Mouse (Mus musculus) heart, postnatal 0 days (tissue): ENCODE data around the gene Cd7. TPM values are rescaled to one million over a fixed set of nuclear protein-coding genes. Genes with fewer than 3 reads are reported as not detected.
"Not testable (repeated sequence)": the region's sequence is repeated elsewhere in the genome, so short reads cannot be mapped to it uniquely, and the experiment has no call there.

Source experiments
- ATAC-seq: fragments of 200-750 bp; cut with Nextera tagmentation; 2 replicates; pipeline ENCODE4 v1.8.0; 2017; ENCODE audit warnings: low read depth, moderate number of reproducible peaks, moderate library complexity; ENCODE audit not compliant: insufficient read depth
- DNase-seq: peaks from one replicate; pipeline ENCODE4 v3.0.0-alpha.2; 2016; ENCODE audit warnings: low spot score
- H3K27ac ChIP-seq: fragments of 300-500 bp; sonication (generic); 2 replicates; pipeline ENCODE4 v1.5.1; 2014; ENCODE audit warnings: low read depth, mild to moderate bottlenecking
- H3K27me3 ChIP-seq: fragments of 300-500 bp; sonication (generic); 2 replicates; pipeline ENCODE4 v1.6.1; 2014; ENCODE audit warnings: low read length, mixed read lengths; ENCODE audit not compliant: control insufficient read depth, insufficient read depth
- H3K36me3 ChIP-seq: fragments of 300-500 bp; sonication (generic); replicated peaks from 2 replicates; pipeline ENCODE4 v1.6.1; 2014; ENCODE audit warnings: low read length, mixed read lengths; ENCODE audit not compliant: control insufficient read depth, insufficient read depth
- H3K4me1 ChIP-seq: fragments of 300-500 bp; sonication (generic); 2 replicates; pipeline ENCODE4 v1.6.1; 2014; ENCODE audit warnings: antibody characterized with exemption; ENCODE audit not compliant: control insufficient read depth, insufficient read depth
- H3K4me2 ChIP-seq: fragments of 300-500 bp; sonication (generic); 2 replicates; pipeline ENCODE4 v1.6.1; 2014; ENCODE audit warnings: low read depth, mild to moderate bottlenecking, low read length, moderate library complexity
- H3K4me3 ChIP-seq: fragments of 300-500 bp; sonication (generic); 2 replicates; pipeline ENCODE4 v1.5.1; 2014; ENCODE audit warnings: low read depth, low read length
- H3K9ac ChIP-seq: fragments of 300-500 bp; sonication (generic); replicated peaks from 2 replicates; pipeline ENCODE4 v1.6.1; 2014; ENCODE audit warnings: low read depth, low read length, mixed read lengths
- H3K9me3 ChIP-seq: fragments of 300-500 bp; sonication (generic); replicated peaks from 2 replicates; pipeline ENCODE4 v1.6.1; 2016; ENCODE audit warnings: low read length; ENCODE audit not compliant: control insufficient read depth
- CTCF ChIP-seq: IDR thresholded peaks from 2 replicates; pipeline ENCODE4 v1.5.1; 2016; ENCODE audit warnings: antibody characterized with exemption, control low read depth, low read depth
- EP300 ChIP-seq: IDR thresholded peaks from 2 replicates; pipeline ENCODE4 v1.6.1; 2016; ENCODE audit warnings: antibody characterized with exemption, low read depth
- WGBS: fragments of 180-500 bp; shearing (Covaris S2); extraction: QIAGEN DNeasy Blood & Tissue Kit; methylation state at CpG from one replicate; pipeline ENCODE4 v1.1.7; 2014; 5-methylcytosine and 5-hydroxymethylcytosine counted together
- polyA plus RNA-seq: library from polyadenylated mRNA; unstranded; fragments of >200 nt; fragmentation: Nextera tagmentation; extraction: Ambion mirVana; gene quantifications from 2 replicates; pipeline ENCODE4 v1.2.1, GENCODE M21; 2015
- total RNA-seq: library from RNA; depleted of rRNA; stranded (reverse); fragments of >200 nt; gene quantifications from 2 replicates; pipeline ENCODE4 v1.2.3, GENCODE M21; 2014; ENCODE audit warnings: low replicate concordance

The Cd7 gene
- total and polyA plus RNA-seq, 2 experiments from 2014 or later = not detected

- ATAC-seq (no peak), DNase-seq (no peak)
- TF ChIP-seq CTCF (no peak), EP300 (no peak)
- Histone ChIP-seq H3K9ac (no peak within 1 kb of the TSS), H3K36me3 (no peaks in the 10 kb centered on the region), H3K4me1 (peaks cover 4% of the 10 kb centered on the region; the same call in 1 of the 2 replicates), H3K9me3 (no peaks in the 10 kb centered on the region), H3K4me2 (no peak within 1 kb of the TSS), H3K4me3 (no peak within 1 kb of the TSS), H3K27ac (no peak within 1 kb of the TSS), H3K27me3 (peaks cover 5% of the 10 kb centered on the region; the same call in 1 of the 2 replicates)
- 73% methylated on average over 5 of the region's 5 CpGs for WGBS
Observed at GRCm38 (mm10) chr11:121063379-121063778, 24.2 kb upstream of the Cd7 start, which contains the start of gene Sectm1b. TSS of gene Sectm1b (minus strand) at chr11:121063569.

DNA sequence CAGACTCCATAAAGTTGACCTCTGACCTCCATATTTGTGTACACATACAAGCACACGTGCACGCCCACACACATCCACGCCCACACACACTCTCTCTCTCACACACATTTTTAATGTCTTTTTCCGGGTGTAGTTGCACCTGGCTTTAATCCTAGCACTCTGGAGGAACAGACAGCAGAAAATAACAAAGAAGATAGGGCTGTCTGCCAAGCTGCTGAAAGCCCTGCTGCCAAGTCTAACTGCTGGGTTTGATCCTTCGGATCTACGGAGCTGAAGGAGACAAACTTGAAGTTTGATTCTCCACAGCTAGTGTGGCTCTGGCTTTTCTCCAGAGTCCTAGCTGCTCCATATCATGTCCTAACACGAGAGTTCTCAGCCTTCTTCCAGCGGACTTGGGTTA, 22.4 kb upstream of the Cd7 start:
- WGBS = 25% methylated on average over 8 of the region's 8 CpGs

GRCm38 (mm10) chr11:121060401-121061067, 21.3 kb upstream of the Cd7 start:
- H3K4me1 ChIP-seq, ATAC-seq, H3K9me3 ChIP-seq, H3K4me3 ChIP-seq, H3K36me3 ChIP-seq, H3K27ac ChIP-seq, H3K27me3 ChIP-seq, DNase-seq, H3K9ac ChIP-seq, H3K4me2 ChIP-seq: not testable (repeated sequence)
- WGBS = 89% methylated on average over 6 of the region's 6 CpGs

More for the DNA sequence above, 22.4 kb upstream of the Cd7 start:
- DNase-seq (peak; percentile 31), ATAC-seq (no peak)
- no peak overlapping the region for H3K4me3 ChIP-seq
- H3K9me3 ChIP-seq = no peaks in the 10 kb centered on the region
- no peak overlapping the region for H3K4me2 ChIP-seq
- H3K36me3 ChIP-seq = no peaks in the 10 kb centered on the region
- H3K4me1 ChIP-seq = peaks cover 4% of the 10 kb centered on the region; the same call in 1 of the 2 replicates
- no peak overlapping the region for H3K27ac ChIP-seq
- H3K27me3 ChIP-seq = peaks cover 5% of the 10 kb centered on the region; the same call in 1 of the 2 replicates
- TF ChIP-seq CTCF (no peak), EP300 (no peak)
- H3K9ac ChIP-seq = no peak overlapping the region

DNA sequence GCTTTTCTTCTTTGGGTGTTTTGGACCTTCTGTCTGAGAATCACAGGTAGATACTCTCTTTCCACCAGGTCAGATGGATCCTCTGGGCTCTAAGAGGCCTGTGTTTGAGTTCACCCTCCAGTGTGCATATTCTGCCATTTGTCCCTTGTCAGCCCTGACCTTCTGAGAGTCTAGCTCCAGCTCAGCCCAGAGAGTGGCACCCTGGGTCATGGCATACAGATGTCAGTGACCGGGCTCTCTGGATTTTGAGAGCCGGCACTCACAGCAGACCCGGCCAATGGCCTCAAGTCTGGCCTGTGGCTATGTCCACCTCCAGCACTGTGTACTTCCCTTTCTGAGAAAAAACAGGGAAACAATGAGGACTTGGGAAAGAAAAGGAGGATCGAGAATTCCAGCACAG, 20.3 kb upstream of the Cd7 start:
- H3K4me2 ChIP-seq = no peak overlapping the region
- WGBS = 88% methylated on average over 4 of the region's 4 CpGs

GRCm38 (mm10) chr11:121058956-121059355, 19.7 kb upstream of the Cd7 start:
- TF ChIP-seq CTCF (no peak), EP300 (no peak)
- no peaks in the 10 kb centered on the region for H3K9me3 ChIP-seq
- no peaks in the 10 kb centered on the region for H3K36me3 ChIP-seq
- no peak for ATAC-seq
- H3K4me3 ChIP-seq = no peak overlapping the region
- peaks cover 9% of the 10 kb centered on the region; the same call in 1 of the 2 replicates for H3K4me1 ChIP-seq
- no peak overlapping the region for H3K9ac ChIP-seq
- no peak overlapping the region for H3K27ac ChIP-seq
- no peak overlapping the region for H3K4me2 ChIP-seq
- no peak for DNase-seq
- 87% methylated on average over 4 of the region's 4 CpGs for WGBS
- H3K27me3 ChIP-seq = peaks cover 7% of the 10 kb centered on the region; the same call in 1 of the 2 replicates

More for the DNA sequence above, 20.3 kb upstream of the Cd7 start:
- H3K9ac ChIP-seq = no peak overlapping the region
- H3K4me1 ChIP-seq = peaks cover 9% of the 10 kb centered on the region; the same call in 1 of the 2 replicates
- no peak overlapping the region for H3K27ac ChIP-seq
- peaks cover 7% of the 10 kb centered on the region; the same call in 1 of the 2 replicates for H3K27me3 ChIP-seq
- TF ChIP-seq CTCF (no peak), EP300 (no peak)
- no peak for ATAC-seq
- H3K9me3 ChIP-seq = no peaks in the 10 kb centered on the region
- DNase-seq = no peak
- no peak overlapping the region for H3K4me3 ChIP-seq
- no peaks in the 10 kb centered on the region for H3K36me3 ChIP-seq
